Mouse (Mus musculus) neutrophil, adult 59 days (primary cell): Measurements from ENCODE around the gene Sos2. TPM values are rescaled to one million over a fixed set of nuclear protein-coding genes. Genes with fewer than 3 reads are reported as not detected.

Source experiments
- total RNA-seq, 2 experiments: library from RNA; stranded (reverse); gene quantifications; 1 replicate in 1 of 2; 2 replicates in 1 of 2; pipeline ENCODE4 v1.2.4; 2023

Gene Sos2
- 10 to 100 TPM; 71.4 to 79.7 TPM for total RNA-seq

DNA sequence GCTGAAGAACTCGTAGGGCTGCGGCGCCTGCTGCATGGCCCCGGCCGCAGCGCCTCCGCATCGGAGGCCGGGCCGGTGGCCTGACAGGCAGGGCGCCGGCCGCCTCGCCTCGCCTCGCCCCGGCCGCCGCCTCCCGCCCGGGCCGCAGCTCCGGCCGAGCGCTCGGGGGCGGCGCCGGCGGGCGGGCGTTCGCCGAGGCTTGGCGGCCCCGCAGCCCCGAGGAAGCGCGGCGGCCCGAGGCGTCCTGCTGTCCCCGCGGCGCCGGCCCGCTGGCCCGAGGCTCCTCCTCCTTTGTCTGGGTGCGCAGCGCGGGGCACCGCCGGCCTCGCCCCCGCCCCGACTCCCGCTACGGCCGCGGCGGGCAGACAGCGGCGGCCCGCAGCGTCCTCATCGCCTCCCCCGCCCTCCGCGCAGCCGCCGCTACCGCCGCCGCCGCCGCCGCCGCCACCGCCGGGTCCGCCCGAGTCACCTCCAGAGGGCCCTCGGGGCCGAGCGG, at the start of gene Sos2:
Sos2 (minus strand) TSS at position 287 of the 496 bp plus-strand sequence.

DNA sequence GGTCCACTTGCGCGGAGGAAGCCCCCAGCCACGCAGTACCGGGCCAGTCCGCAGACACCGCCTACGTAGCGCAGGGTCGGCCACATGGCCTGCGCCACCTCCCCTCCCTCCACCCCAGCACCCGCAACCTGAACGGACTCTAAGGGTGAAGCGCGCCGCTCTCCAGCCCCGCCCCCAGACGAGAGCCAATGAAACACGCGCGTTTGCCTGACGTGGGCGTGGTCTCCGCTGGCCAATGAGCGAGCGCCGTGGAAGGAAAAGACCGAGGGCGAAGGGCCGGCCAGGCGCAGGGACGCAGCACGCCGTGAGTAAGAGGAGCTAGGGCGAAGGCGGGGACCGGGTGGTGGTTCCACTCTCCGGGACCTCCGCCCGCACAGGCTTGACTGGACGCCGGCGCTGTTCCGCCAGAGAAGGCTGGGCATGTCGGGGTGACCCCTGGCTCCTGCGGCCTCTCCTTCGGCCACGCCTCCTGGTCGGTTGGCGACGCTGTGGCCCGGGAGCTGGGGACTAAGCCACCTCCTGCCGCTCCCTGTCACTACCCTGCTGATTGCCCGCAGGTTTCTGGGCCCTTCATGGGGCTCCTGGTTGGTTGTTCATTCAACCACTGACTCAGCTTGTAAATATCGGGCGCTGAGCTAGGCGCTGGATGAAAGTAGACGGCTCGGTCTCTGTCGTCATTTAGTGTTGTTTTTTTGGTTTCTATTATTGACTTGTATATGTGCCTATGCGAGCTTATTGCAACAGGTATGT, 43.2 kb upstream of the Sos2 start, which contains the start of the genes L2hgdh and Atp5s:
L2hgdh (minus strand) TSS at position 163 of the 750 bp plus-strand sequence.
Atp5s (plus strand) TSS at position 240 of the 750 bp plus-strand sequence.

DNA sequence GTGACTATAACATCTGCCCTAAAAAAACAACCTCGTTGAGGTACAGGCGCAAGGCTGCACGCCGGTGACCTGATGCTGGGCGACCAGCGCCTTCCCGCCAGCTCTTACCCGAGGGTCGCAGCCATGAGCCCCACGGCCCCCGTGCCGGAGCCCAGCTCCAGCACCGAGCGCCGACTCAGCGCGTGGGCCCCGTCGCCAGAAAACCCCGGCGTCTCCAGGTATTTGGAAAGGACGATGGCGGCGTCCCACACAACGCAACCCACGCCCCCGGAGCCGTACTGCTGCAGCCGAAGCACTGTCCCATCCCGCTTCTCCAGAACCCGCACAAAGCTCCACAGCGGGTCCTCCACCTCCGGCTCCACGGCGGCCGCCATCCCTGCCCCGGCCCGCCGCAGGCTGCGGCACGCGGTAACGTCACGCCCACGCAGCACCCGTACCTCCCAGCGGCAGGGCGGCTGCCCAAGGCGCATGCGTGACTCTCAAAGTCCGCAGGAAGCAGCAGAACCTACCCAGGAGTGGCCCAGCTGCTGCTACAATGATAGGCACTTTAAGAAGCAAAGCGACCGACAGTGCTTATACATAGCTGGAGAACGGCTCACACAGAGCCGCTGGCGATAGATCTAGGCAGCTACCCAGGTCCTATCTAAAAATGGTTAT, 98.9 kb downstream of the Sos2 start, which contains the start of gene Vcpkmt:
Vcpkmt (minus strand) TSS at position 416 of the 657 bp plus-strand sequence.

Other genes starting within 250 kb of the Sos2 start
- gene Vcpkmt, start 98.8 kb downstream of the Sos2 start, total RNA-seq: 1 to 10 TPM; 3.4 to 4.0 TPM
- gene L2hgdh, start 43.0 kb upstream of the Sos2 start, total RNA-seq: 1 to 10 TPM; 2.8 to 3.1 TPM
- gene Atp5s, start 43.1 kb upstream of the Sos2 start, total RNA-seq: 1 to 10 TPM; 3.2 to 3.3 TPM
- not detected for gene Cdkl1, start 109.4 kb upstream of the Sos2 start, total RNA-seq
- gene Atl1, start 210.8 kb upstream of the Sos2 start, total RNA-seq: 1 to 10 TPM; 1.0 to 1.5 TPM
- 10 to 100 TPM; 10.6 to 13.7 TPM for gene Map4k5, start 211.3 kb upstream of the Sos2 start, total RNA-seq